Mouse (Mus musculus) lung, postnatal 4 days (tissue): ENCODE measurements around the gene S100a10.
A peak's percentile ranks its signal among the peaks of the same experiment; 100 is the strongest.
"Not testable (repeated sequence)": the region's sequence is repeated elsewhere in the genome, so short reads cannot be mapped to it uniquely, and the experiment has no call there.

ENCODE experiments used
- DNase-seq, 2 experiments: peaks; one replicate each; pipeline ENCODE4 v3.0.0; 2021

Gene S100a10

DNA sequence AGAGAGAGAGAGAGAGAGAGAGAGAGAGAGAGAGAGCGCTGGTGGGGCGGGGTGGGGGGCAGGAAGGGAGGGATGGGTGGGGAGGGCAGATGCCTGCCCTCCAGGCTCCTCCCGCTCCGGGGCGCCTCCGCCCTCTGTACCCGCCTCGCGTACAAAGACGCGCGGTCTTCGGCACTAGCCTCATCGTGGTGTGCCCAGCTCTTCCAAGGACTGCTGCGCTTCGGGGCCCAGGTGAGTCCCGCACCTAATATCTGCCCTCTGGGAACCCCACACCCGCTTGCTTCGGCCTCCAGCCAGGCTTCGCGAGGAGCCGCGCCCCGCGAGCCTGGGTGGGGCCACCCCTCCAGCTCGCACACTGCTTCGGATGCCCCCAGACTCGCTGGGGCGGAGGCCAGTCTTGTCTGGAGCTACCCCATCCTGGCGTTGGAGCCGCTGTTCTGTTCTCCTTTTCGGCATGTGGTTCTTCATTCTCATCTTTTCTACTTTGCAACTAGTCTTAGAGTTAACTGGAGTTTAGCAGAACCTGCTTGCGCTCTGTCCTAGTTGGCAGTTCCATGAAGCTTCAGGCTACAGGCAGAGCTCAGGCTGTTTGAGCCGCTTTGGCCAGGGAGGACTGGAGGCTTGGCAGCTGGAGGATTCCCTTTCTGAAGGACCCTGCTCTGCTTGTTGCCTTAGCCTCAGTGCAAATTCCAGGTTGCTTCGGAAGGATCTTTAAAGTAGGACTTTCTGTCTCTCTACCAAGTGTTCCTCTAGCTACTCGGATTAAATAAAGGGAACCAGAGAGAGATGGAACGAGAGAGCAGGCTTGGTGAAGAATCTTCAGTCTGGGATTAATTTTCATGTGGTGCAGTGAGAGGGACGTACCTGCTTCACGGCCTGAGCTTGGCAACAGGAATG lies at the start of gene S100a10:
Gene S100a10, plus strand, starts transcription at position 100 of the 897 bp plus-strand sequence.
- peak; percentile 85 to 88 for DNase-seq

DNA sequence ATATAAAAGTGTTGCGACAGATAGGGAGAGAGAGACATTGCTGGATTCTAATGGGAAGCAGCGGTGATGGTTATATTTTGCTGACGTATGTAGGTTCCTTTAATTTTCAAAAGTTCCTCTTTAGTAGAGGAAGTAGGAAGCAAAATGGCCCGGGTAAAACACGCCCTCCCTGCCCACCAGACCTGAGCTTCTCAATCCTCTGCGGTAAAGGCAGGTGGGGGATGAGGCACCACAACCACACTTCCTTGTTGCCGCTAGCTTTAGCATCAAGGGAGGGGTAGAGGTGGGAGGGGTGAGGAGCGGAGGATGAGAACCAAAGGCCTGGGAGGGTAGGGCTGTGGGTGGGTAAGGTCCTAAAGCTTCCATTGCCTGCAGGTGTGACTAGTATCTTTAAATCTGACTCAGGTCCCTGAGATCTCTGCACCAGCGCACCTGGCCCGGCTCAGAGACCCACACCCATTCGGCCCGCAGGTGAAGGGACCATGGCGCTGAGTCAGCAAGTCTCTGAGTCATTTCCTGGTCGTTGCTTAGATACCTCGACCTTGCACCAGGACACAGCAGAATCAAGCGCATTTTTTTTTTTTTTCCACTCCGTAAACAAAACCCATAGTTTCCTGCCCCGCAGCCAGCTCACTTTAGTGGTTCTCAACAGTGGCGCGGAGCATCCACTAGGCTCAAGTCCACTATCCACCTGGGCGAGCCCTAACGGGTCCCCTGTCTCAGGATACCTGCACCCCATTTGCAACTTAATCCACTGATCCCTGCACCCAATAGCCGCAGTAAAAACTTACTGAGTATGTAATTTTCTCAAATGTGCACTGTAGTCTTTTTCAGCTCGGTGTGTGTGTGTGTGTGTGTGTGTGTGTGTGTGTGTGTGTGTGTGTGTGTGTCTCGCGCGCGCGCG lies 48.7 kb upstream of the S100a10 start:
- peak; percentile 79 to 82 for DNase-seq

DNA sequence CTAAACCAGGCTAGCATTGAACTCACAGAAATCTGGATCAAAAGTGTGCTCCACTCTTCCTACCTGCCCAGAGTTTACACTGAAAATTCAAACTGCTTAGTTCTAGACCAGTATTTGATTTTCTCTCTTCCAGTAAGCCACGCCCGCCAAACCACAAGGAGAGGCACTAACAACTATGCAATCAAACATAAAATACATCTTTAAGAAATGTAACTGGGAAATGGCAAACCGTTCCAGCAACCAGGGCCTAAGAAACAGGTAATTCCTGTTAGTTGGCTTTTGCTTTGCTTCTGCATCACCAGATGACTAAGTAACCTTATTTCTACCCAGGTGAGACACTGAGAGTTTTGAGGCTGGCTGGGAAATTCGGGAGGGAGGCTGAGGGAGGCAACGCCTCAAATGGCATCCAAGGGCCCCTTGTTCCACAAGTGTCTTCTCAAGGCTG lies 48.0 kb upstream of the S100a10 start:
- peak; percentile 53 to 58 for DNase-seq

DNA sequence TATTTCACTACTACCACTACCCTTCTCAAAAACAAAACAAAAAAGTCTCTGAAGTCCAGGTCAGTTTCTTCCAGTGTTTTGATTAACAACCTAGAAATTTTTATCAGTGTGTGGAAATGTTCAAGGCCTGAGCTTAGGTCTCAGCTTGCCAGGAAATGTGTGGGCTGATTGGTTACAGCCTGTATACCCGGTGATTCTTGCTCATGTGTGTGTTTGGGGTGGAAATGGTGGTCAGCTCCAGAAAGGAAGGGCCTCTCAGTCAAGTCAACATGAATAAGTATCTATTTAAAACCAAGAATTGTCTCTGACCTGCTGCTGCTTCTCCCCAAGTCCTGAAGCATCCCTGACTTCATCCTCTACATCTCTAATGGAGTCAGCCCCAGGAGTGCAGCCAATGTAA lies 45.6 kb upstream of the S100a10 start:
- DNase-seq = no peak

DNA sequence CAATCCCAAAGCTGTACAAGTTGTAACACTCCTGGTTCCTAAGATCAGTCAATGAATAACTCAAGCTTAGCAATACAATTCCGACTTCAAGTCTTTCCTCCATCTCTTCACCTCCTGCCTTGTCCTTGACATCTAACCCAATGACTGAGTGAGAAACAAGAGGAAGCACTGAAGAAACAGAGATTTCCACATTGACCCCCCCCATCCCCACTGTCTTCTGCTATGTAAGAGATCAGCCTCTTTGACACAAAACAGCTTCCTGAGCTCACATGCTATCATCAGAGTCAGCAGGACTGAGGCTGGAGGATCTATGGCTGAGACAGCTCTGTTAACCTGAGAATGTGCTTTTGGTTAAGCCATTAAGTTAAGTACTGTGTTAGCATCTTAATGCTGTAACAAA lies 43.8 kb upstream of the S100a10 start:
- DNase-seq = no peak

- DNase-seq = no peak
Measured at GRCm38 (mm10) chr3:93511801-93512200, 43.1 kb upstream of the S100a10 start.

- DNase-seq = no peak
Measured at GRCm38 (mm10) chr3:93512386-93513101, 42.3 kb upstream of the S100a10 start.

DNA sequence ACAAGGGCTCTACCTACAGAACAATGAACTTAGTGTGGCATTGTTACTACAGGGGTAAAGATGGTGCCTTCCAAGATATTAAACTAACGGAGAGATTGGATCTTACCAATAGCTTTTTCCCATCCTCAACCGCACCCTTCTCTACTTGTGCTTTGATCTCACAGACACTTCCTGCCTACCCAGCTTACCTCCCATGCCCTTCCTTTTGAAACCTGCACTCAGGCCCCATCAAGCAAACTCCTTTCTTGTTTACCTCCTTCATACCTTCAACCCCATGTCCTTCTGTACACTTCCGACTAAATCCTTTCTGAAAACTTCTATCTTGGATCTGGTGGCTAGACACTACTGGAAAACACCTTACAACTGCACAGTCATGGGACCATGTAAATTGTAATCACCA lies 40.3 kb upstream of the S100a10 start:
- no peak for DNase-seq

- no peak for DNase-seq
Measured at GRCm38 (mm10) chr3:93517343-93517742, 37.5 kb upstream of the S100a10 start.

GRCm38 (mm10) chr3:93519856-93520329 lies 35.0 kb upstream of the S100a10 start:
- no peak for DNase-seq

DNA sequence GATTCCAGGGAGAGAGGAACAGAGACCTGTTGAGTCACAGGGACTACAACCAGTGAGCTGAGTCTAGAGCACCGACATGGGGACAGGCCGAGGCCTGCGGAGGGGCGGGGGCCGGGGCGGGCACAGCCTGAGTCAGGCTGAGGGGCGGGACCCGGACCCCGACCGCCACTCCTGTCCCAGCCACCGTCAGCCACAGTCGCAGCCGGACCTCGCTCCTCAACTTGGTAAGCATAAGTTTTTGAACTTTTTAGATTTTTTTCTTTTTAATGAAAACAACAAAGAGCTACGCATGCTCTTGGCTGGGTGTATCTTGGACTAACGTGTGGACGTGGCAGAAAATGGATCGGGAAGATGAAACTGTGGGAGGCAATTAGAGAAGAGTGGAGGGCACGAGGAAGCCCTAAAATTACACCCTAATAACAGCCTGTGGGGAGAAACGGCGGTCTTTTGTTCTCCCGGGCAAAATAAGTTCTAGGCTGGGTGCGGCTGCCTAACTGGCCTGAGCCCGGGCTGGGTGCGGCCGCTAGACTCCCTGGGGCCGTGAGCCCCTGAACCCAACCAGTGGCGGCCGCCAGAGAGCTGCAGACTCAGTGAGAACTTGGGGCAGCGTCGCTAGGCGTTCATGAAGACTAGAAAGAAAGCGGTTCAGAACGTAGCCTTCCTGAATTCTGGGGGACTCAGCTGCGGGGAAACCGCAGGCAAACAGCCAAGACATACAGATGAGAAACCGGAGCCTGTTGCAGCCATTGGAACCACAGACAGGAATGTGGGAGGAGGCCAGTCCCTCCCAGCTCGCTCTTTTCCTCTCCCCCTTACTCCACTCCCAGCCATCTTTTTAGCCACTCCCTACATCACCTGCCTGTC lies 34.3 kb upstream of the S100a10 start, which contains the start of gene S100a11:
Gene S100a11, plus strand, starts transcription at position 159 of the 864 bp plus-strand sequence.
- DNase-seq = peak; percentile 73 to 79

GRCm38 (mm10) chr3:93521462-93522057 lies 33.3 kb upstream of the S100a10 start:
- DNase-seq = no peak

GRCm38 (mm10) chr3:93522611-93523010 lies 32.3 kb upstream of the S100a10 start:
- DNase-seq = peak; percentile 64 to 77

DNA sequence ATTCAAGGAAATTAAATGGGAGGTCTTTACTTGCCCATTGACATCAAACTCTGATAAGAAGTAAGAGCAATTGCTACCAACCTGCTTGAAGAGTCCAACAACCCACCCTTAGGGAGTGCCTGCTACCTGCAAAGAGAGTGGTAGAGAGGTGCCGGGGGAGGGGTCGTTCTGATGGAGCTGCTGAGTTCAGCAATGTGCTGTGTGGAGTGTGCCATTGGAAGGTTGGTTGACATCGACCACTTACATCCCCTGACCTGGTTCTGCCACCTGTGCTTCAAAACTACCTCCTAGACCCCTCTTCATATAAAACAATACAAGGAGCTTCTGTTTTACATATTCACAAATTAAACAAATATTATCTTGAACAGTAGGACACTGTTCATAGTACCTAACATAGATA lies 27.6 kb upstream of the S100a10 start:
- DNase-seq = no peak

GRCm38 (mm10) chr3:93528807-93529206 lies 26.1 kb upstream of the S100a10 start:
- no peak for DNase-seq

GRCm38 (mm10) chr3:93537068-93537576 lies 17.8 kb upstream of the S100a10 start:
- peak; percentile 59 to 70 for DNase-seq

DNA sequence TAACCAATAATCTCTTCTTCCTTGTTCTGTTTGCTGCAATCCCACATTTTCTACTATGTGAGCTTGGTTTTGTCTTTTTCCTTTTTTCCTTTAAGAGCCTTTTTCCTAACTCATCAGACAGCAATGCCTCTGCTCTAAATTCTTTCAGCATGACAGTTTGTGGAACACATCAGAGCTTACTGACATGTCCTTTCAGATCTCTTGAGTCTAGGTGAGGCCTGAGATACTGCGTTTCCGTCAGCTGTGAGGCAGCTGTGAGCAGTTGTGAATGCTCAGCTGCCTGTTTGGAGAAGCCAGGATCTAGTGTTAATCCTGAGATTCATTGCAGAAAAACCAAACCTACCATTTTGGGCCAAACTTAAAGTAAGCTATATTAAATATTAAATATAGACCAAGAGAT lies 16.4 kb upstream of the S100a10 start:
- DNase-seq = no peak

DNA sequence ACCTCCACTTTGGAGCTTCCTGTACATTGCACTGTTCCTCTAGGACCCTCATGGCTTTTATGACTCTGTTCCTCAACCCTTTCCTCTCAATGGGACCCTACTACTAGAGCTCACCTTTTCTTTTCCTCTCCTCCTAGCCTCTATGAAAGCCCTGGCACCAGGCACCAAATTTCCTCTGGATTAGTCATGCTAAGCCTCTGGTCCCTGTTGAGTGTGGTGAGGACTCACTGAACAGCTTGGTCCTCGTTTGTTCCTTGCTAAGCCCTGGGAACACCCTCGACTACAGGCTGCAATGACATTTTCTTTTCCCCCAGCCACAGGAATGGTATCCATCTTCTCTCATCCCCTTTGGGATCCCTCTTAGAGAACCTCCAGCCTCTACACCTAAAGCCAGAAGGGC lies 13.4 kb upstream of the S100a10 start:
- DNase-seq = no peak

GRCm38 (mm10) chr3:93544170-93544569 lies 10.7 kb upstream of the S100a10 start:
- not testable (repeated sequence) for DNase-seq

GRCm38 (mm10) chr3:93547099-93547648 lies 7.7 kb upstream of the S100a10 start:
- peak; percentile 80 to 88 for DNase-seq
